Mouse (Mus musculus) lung, adult 2 months (tissue): ENCODE data around the gene Pick1. TPM values are rescaled to one million over a fixed set of nuclear protein-coding genes. Genes with fewer than 3 reads are reported as not detected.

Experiments used
- DNase-seq: peaks from one replicate; pipeline ENCODE4 v3.0.0; 2022
- H3K4me1 ChIP-seq: fragments of 200-500 bp; 2 replicates; pipeline ENCODE4 v1.6.1; 2011; ENCODE audit warnings: low read length; ENCODE audit not compliant: control insufficient read depth, insufficient read depth
- H3K4me3 ChIP-seq: fragments of 200-500 bp; replicated peaks from 2 replicates; pipeline ENCODE3; 2011; ENCODE audit warnings: low read depth, mild to moderate bottlenecking, control low read depth, low read length; ENCODE audit errors: extremely low read depth
- CTCF ChIP-seq: fragments of 200-500 bp; IDR thresholded peaks from 2 replicates; pipeline ENCODE4 v1.5.1; 2011; ENCODE audit warnings: mild to moderate bottlenecking, low read length, control low read depth; ENCODE audit not compliant: insufficient read depth
- POLR2A ChIP-seq: fragments of 200-500 bp; IDR thresholded peaks from 2 replicates; pipeline ENCODE4 v1.6.1; 2011; ENCODE audit warnings: low read depth, mild to moderate bottlenecking, control low read depth, low read length, borderline replicate concordance; ENCODE audit errors: extremely low read depth
- WGBS: fragments of 180-500 bp; shearing (Covaris S2); methylation state at CpG from one replicate; pipeline ENCODE4 v1.1.7; 2018; 5-methylcytosine and 5-hydroxymethylcytosine counted together
- polyA plus RNA-seq: library from polyadenylated mRNA; depleted of rRNA; stranded (reverse); fragments of >200 nt; gene quantifications from 2 replicates; pipeline ENCODE4 v1.2.3, GENCODE M21; 2012; rRNA removed

Pick1 gene
- 21.2 and 25.9 TPM in 2 replicates for polyA plus RNA-seq

DNA sequence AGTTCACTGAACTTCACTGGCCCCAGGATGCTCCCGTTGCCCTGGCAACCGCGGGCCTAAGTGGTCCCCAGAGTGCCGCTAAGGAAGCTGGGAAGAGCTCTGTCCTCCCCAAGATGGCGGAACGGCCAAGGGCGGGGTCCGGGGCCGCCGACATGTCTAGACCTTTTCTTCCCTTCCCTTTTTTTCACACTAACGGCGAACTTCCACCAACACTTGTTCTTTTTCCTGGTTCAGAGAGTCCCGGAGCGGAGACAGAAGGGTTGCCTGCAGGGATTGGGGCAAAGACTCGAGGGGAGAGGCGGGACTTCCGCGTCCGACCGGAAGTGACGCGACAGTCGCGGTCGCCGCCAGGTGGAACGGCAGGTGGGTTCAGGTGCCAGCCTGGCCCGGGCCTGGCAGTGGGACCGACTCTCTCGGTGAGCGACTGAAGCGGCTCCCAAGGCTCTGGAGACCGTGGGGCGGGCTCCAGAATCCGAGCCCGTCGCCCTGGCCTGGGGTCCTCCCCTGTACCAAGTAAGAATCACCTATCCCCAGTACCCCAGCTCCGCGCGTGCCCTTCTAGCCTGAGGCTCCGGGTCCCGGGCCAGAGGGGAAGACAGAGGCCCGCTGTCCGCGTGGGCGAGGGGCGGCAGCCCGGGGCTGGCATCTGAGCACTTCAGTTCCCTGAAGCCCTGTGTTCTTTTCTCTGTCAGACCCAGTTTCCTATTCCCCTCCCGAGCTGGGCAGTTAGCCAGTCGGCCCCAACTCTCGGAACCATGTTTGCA lies at the start of gene Pick1, which contains the start of gene Gm49486:
Gene Pick1 (plus strand): TSS at position 116 of the 764 bp plus-strand sequence.
Gene Gm49486 (plus strand): TSS at position 334 of the 764 bp plus-strand sequence.
- Histone ChIP-seq H3K4me1 (no peaks in the 10 kb centered on the region), H3K4me3 (peak within 1 kb of the TSS; percentile 72)
- no peak for TF ChIP-seq CTCF
- TF ChIP-seq POLR2A = peak; percentile 50; the same call in 1 of the 2 replicates
- peak; percentile 95 for DNase-seq
- WGBS = under 1% methylated on average over 51 of the region's 51 CpGs

- 31% methylated on average over 10 of the region's 10 CpGs for WGBS
- DNase-seq = no peak
- TF ChIP-seq POLR2A = no peak
- no peak for TF ChIP-seq CTCF
- Histone ChIP-seq H3K4me1 (no peaks in the 10 kb centered on the region), H3K4me3 (no peak overlapping the region)
Measured at GRCm38 (mm10) chr15:79185213-79185612, 43.8 kb upstream of the Pick1 start.

DNA sequence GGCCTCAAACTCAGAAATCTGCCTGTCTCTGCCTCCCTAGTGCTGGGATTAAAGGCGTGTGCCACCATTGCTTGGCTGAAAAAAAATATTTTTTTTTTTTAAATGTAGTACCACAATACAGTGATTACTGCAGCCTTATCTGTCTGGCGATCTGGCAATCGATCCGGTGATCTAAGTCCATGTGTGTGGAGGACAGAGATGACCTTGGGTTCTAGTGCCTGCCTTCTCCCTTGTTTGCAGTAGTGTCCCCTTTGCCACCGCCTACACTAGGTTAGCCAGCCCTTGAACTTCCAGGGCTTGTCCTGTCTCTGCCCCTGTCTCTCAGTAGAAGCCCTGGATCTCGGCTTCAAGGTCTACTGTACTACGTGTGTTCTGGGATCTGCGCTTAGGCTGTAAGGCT lies 41.2 kb upstream of the Pick1 start:
- no peak overlapping the region for H3K4me3 ChIP-seq
- TF ChIP-seq CTCF (no peak), POLR2A (no peak)
- WGBS = 92% methylated on average over 8 of the region's 8 CpGs
- DNase-seq = no peak
- no peaks in the 10 kb centered on the region for H3K4me1 ChIP-seq

DNA sequence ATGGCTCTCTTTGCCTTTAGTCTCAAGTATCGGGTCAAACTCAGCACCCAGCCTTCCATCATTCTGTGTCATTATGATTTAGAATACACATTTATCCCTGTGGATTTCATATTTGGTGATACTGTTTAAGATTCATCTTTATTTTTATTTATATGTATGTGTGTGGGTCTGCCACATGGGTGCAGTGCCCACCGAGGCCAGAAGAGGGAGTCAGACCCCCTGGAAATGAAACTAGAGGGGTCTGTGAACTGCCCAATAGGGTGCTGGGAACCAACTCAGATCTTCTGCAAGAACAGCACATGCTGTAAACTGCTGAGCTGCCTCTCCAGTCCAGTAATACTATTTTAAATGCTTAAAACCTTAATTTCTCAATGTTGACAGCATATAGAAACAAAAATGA lies 37.5 kb upstream of the Pick1 start:
- no peak for DNase-seq
- H3K4me3 ChIP-seq = no peak overlapping the region
- TF ChIP-seq CTCF = no peak
- WGBS = 95% methylated on average over 2 of the region's 2 CpGs
- H3K4me1 ChIP-seq = peaks cover 5% of the 10 kb centered on the region; the same call in 1 of the 2 replicates

- TF ChIP-seq POLR2A (no peak), CTCF (no peak)
Measured at GRCm38 (mm10) chr15:79192450-79192849, 36.5 kb upstream of the Pick1 start.

DNA sequence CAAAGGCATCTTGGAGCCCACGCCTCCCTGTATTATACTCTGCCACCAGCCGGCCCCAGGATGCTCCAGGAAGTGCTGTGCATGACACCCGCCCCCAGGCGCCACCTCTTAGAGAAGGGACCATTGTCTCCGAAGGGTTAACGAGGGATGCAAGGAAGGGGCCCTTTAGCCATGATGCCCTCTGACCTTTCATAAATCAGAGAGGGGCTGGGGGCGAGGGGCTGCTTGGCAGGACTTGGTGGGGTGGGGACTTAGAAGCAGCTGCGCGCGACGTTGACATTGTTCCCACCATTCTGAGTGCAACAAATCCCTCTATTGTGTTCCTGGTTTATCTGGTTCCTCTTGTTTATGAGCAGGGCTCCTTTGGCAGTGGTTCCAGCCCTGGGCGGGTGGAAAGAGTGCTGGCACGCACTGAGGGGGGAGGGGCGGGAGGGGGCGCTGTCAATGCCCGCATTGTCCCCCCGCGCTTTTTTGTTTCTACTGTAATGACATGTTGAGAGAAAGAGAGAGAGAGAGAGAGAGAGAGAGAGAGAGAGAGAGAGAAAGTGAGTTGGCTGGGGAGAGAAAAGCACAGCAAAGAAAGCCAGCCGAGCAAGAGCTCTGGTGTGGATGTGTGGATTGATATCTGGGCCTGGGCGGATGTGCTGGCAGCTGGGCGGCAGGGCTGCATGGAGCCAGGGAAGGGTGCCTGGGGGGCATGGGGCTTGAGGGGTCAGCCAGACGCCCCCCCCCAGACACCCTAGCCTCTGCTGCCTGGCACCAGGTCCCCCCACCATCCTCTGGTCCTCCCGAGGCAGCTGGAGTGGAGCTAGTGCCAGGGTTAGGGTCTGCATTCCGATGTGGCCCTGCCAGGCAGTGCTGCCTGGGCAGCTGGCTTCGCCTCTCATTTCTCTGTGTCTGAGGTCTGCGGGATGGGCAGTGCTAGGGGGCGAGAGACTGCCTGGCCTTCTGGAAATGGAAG lies 35.8 kb upstream of the Pick1 start:
- TF ChIP-seq POLR2A (no peak), CTCF (no peak)
- DNase-seq = peak; percentile 25
- WGBS = 25% methylated on average over 27 of the region's 27 CpGs

More at GRCm38 (mm10) chr15:79192450-79192849, 36.5 kb upstream of the Pick1 start:
- Histone ChIP-seq H3K4me1 (peaks cover 5% of the 10 kb centered on the region; the same call in 1 of the 2 replicates), H3K4me3 (no peak overlapping the region)
- 91% methylated on average over 6 of the region's 6 CpGs for WGBS
- no peak for DNase-seq

DNA sequence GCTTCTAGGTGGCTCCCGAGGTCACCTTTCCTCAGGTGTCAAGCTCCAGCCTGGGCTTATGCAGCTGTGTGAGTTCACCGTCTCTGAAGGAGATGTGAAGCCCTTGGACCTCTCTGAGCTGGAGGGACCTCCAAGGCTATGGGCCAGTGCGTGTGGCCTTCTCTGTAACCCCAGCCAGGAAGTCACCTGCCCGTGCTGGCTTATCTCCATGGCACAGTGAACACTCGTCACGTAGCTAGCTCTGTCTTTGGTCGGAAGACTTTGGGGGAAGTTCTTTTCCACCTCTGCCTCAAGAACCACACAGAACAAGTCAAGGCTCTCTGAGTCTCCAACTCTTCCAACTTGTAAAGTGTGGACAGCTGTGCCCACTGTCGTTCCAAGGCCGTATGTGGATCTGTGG lies 34.9 kb upstream of the Pick1 start:
- TF ChIP-seq CTCF = no peak
- no peak for TF ChIP-seq POLR2A
- peaks cover 5% of the 10 kb centered on the region; the same call in 1 of the 2 replicates for H3K4me1 ChIP-seq
- no peak for DNase-seq
- H3K4me3 ChIP-seq = no peak overlapping the region
- WGBS = 61% methylated on average over 9 of the region's 9 CpGs

More for the DNA sequence above, 35.8 kb upstream of the Pick1 start:
- Histone ChIP-seq H3K4me1 (peaks cover 5% of the 10 kb centered on the region; the same call in 1 of the 2 replicates), H3K4me3 (peak overlapping the region; percentile 35)

- Histone ChIP-seq H3K4me1 (peaks cover 5% of the 10 kb centered on the region; the same call in 1 of the 2 replicates), H3K4me3 (no peak overlapping the region)
- no peak for TF ChIP-seq CTCF
- no peak for TF ChIP-seq POLR2A
- DNase-seq = no peak
- 83% methylated on average over 2 of the region's 2 CpGs for WGBS
Measured at GRCm38 (mm10) chr15:79194946-79195345, 34.0 kb upstream of the Pick1 start.

DNA sequence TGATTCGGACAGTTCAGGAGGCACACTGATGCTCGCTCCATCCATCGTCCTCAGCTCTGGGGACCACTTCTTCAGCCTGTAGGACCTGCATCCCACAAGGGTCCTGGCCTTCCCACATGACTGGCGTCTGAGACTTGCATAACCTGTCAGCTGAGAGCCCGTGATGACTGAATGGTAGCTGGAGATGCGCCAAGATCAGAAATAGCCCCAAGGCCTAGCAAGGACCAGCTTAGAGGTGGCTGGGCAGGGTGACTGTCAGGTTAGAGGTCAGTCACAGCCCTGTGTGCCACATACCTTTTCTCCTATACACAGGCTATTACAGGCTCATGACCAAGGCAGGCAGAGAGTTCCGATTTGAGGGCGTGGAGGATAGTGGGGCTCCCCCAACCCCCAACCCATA lies 33.5 kb upstream of the Pick1 start:
- Histone ChIP-seq H3K4me3 (no peak overlapping the region), H3K4me1 (peaks cover 5% of the 10 kb centered on the region; the same call in 1 of the 2 replicates)
- DNase-seq = no peak
- TF ChIP-seq POLR2A = no peak
- TF ChIP-seq CTCF = no peak
- WGBS = 77% methylated on average over 8 of the region's 8 CpGs
